Mouse (Mus musculus) cerebellum, adult 9-11 months (tissue): ENCODE data around the gene Nr5a1.

ENCODE experiments used
- DNase-seq: peaks from one replicate; pipeline ENCODE4 v3.0.0; 2022

The Nr5a1 gene

DNA sequence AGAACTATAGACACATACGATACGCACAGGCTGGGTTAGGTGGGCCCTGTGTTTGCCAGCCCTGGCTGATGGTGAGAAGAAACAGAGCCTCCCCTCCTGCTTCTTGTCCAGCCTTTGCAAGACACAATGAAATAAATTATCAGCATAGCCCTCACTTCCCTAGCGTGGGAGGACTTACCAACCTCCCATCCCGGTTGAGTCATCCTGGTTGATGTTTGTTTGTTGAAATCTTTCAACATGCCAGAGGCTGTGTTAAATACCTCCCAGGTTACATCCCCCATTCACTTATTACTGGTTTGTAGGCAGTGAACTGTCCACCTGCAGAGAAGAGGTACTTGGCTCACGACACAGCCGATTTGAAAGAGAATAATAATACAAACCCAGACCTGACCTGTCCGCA lies 66.7 kb downstream of the Nr5a1 start:
- no peak for DNase-seq

DNA sequence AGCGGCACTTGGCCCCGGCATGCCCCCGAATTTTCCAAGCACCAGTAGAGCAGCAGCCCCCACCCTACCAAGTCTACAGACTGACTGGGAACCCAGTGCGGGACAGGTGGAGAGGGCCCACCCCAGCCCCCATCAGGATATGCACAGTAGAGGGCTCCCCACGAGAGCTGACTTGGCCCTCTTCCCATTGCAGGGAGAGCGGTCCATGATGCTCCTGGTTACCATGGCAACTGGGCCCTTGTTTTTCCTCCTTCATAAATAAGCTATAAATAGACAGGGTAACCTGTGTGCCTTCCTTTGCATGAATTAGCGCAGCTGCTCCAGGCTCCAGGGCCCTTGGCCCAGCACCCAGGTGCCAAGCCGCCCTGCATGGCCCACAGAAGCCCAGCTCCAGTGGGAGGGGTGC lies 67.1 kb downstream of the Nr5a1 start:
- peak; percentile 68 for DNase-seq

DNA sequence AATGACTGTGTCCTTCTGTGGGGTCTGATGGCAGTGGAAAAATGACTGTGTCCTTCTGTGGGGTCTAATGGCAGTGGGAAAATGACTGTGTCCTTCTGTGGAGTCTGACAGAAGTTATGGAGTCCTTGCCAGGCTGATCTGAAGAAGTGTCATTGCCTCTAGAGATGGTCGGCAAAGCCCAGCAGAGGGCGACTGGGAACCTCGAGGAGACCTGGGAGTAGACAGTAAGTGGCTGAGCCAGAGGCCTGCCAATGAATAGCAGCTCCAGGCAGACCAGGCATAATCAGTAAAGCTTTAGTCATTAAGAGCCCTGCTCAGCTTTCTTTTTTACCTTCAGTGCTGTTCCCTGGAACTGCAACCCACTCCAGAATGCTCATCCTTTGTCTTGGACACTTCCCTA lies 68.4 kb downstream of the Nr5a1 start:
- peak; percentile 69 for DNase-seq

DNA sequence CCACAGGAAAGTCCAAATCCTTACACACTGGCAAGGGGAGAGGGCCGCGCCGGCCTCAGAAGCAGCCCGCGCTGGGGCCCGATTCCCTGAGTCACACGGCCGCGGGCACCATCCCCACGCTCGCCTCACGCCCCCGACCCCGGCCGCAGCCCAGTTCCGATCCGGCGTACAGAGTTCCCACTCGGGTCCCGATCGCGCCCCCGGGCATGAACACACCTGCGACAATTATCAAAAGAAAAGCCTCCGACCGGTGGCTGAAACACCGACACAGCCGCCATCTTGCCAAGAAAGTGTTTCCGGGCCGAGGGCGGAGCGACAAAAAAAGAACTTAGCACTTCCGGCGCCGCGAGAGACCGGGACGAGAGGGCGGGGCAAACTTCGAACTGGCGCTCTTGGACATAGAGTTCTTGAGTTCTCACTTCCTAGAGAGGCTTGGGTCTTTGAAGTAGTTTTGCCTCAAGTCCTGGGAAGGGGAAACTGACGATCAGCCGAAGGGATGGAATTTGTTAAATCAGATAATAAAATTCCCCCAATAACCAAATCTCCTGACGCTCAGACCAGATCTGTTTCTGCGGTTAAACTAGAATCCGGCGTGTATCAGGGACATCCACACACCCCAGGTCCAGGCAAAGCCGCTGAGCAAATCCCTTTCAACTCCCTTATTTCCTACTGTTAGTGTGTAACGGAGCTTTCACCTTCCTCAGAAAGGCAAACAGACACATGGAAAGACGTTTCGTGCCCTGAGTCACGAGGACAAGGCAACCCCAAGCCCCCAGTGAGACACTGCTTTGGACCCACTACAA lies 70.5 kb downstream of the Nr5a1 start, which contains the start of gene Psmb7:
Gene Psmb7 (minus strand): TSS at position 463 of the 803 bp plus-strand sequence.
- peak; percentile 88 for DNase-seq
